Mouse (Mus musculus) neural tube, embryonic 11.5 days (tissue): ENCODE results near the gene Ldlrad3. TPM values are rescaled to one million over a fixed set of nuclear protein-coding genes. Genes with fewer than 3 reads are reported as not detected.

Experiments used
- ATAC-seq: fragments of 200-750 bp; cut with Nextera tagmentation; 2 replicates; pipeline ENCODE4 v1.8.0; 2017; ENCODE audit warnings: moderate number of reproducible peaks, mild to moderate bottlenecking, moderate TSS enrichment, moderate library complexity; ENCODE audit not compliant: insufficient read depth, low FRiP score, low TSS enrichment
- DNase-seq: peaks from one replicate; pipeline ENCODE4 v3.0.0-alpha.2; 2015; ENCODE audit warnings: low spot score
- H3K27ac ChIP-seq: fragments of 300-500 bp; sonication (generic); 2 replicates; pipeline ENCODE4 v1.5.1; 2014; ENCODE audit warnings: low read depth, mild to moderate bottlenecking, low read length
- H3K27me3 ChIP-seq: fragments of 300-500 bp; sonication (generic); 2 replicates; pipeline ENCODE4 v1.6.1; 2014; ENCODE audit warnings: mild to moderate bottlenecking, low read length, mixed read lengths; ENCODE audit not compliant: control insufficient read depth, insufficient read depth
- H3K36me3 ChIP-seq: fragments of 300-500 bp; sonication (generic); 2 replicates; pipeline ENCODE4 v1.6.1; 2014; ENCODE audit warnings: mild to moderate bottlenecking, low read length, moderate library complexity, mixed read lengths; ENCODE audit not compliant: control insufficient read depth, insufficient read depth
- H3K4me1 ChIP-seq: fragments of 300-500 bp; sonication (generic); 2 replicates; pipeline ENCODE4 v1.6.1; 2014; ENCODE audit warnings: low read length, mixed read lengths; ENCODE audit not compliant: control insufficient read depth, insufficient read depth
- H3K4me2 ChIP-seq: fragments of 300-500 bp; sonication (generic); 2 replicates; pipeline ENCODE4 v1.6.1; 2014; ENCODE audit warnings: low read depth, mild to moderate bottlenecking, moderate library complexity
- H3K4me3 ChIP-seq: fragments of 300-500 bp; sonication (generic); 2 replicates; pipeline ENCODE4 v1.5.1; 2014; ENCODE audit warnings: low read depth, low read length
- H3K9ac ChIP-seq: fragments of 300-500 bp; sonication (generic); 2 replicates; pipeline ENCODE4 v1.6.1; 2014; ENCODE audit warnings: mild to moderate bottlenecking, low read length
- H3K9me3 ChIP-seq: fragments of 300-500 bp; sonication (generic); 2 replicates; pipeline ENCODE4 v1.6.1; 2016; ENCODE audit warnings: low read length; ENCODE audit not compliant: control insufficient read depth
- WGBS: fragments of 180-500 bp; shearing (Covaris S2); extraction: QIAGEN DNeasy Blood & Tissue Kit; methylation state at CpG from one replicate; pipeline ENCODE4 v1.1.7; 2014; 5-methylcytosine and 5-hydroxymethylcytosine counted together
- polyA plus RNA-seq: library from polyadenylated mRNA; unstranded; fragments of >200 nt; fragmentation: Nextera tagmentation; extraction: Ambion mirVana; gene quantifications from 2 replicates; pipeline ENCODE4 v1.2.1, GENCODE M21; 2014

The Ldlrad3 gene
- polyA plus RNA-seq, 1 experiment from 2014 or later = 64.9 TPM

DNA sequence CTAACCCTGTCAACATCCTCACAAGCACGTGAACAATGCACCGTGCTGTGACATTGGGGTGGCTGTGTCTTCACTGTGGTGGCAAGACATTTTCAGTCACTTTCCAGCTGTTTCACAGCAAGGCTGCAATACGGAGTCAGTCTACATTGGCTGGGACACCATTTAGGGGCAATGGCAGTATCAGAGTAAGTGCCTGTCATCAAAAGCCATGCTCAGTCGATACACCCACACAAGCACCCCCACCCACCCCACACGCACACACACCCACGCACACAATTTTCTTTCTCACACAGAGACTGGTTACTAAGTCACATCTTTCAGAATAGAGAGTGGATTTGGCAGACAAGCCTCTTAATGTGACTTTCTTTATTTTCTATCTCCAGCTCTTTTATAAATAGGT is 156.0 kb downstream of the Ldlrad3 start:
- H3K4me1 ChIP-seq = no peaks in the 10 kb centered on the region
- no peaks in the 10 kb centered on the region for H3K36me3 ChIP-seq
- no peak overlapping the region for H3K4me3 ChIP-seq
- WGBS = 91% methylated on average over 6 of the region's 6 CpGs
- no peak overlapping the region for H3K9ac ChIP-seq
- no peaks in the 10 kb centered on the region for H3K27me3 ChIP-seq
- H3K27ac ChIP-seq = no peak overlapping the region
- no peaks in the 10 kb centered on the region for H3K9me3 ChIP-seq
- ATAC-seq (no peak), DNase-seq (no peak)
- H3K4me2 ChIP-seq = no peak overlapping the region

- Histone ChIP-seq H3K27me3 (no peaks in the 10 kb centered on the region), H3K4me1 (no peaks in the 10 kb centered on the region), H3K36me3 (no peaks in the 10 kb centered on the region), H3K9ac (no peak overlapping the region), H3K4me3 (no peak overlapping the region), H3K27ac (no peak overlapping the region), H3K4me2 (no peak overlapping the region), H3K9me3 (no peaks in the 10 kb centered on the region)
- DNase-seq (no peak), ATAC-seq (peak; percentile 17; the same call in 1 of the 2 replicates)
- 67% methylated on average over 5 of the region's 5 CpGs for WGBS
These were observed 156.5 kb downstream of the Ldlrad3 start for GRCm38 (mm10) chr2:102029682-102030081.

GRCm38 (mm10) chr2:102027265-102027664 is 158.9 kb downstream of the Ldlrad3 start:
- H3K4me1 ChIP-seq = no peaks in the 10 kb centered on the region
- WGBS = 86% methylated on average over 7 of the region's 7 CpGs
- no peak overlapping the region for H3K4me2 ChIP-seq
- no peak overlapping the region for H3K4me3 ChIP-seq
- H3K27ac ChIP-seq = no peak overlapping the region
- H3K27me3 ChIP-seq = no peaks in the 10 kb centered on the region
- H3K9me3 ChIP-seq = no peaks in the 10 kb centered on the region
- ATAC-seq (no peak), DNase-seq (no peak)
- no peaks in the 10 kb centered on the region for H3K36me3 ChIP-seq
- no peak overlapping the region for H3K9ac ChIP-seq

DNA sequence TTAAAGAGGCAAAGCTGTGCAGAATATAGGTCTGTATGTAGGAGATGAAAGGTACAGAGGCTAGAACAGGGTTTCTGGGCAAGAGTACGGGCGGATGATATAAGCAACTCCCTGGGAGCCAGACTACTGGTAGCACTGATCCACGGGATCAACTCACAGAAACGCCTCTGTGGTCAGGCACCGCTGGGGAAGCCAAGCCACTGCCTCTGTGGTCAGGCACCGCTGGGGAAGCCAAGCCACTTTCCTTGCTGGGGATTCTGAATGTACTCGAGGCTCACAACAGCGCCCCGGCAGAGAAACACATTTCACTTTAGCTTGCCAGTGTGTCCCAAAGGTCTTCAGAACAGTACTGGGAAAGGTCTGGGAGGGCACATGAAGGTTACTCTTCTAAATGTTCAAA is 160.0 kb downstream of the Ldlrad3 start:
- Histone ChIP-seq H3K4me3 (no peak overlapping the region), H3K36me3 (no peaks in the 10 kb centered on the region), H3K9ac (no peak overlapping the region), H3K27me3 (no peaks in the 10 kb centered on the region), H3K9me3 (no peaks in the 10 kb centered on the region), H3K4me1 (peaks cover 6% of the 10 kb centered on the region), H3K4me2 (no peak overlapping the region), H3K27ac (no peak overlapping the region)
- ATAC-seq (no peak), DNase-seq (no peak)
- 91% methylated on average over 9 of the region's 9 CpGs for WGBS

DNA sequence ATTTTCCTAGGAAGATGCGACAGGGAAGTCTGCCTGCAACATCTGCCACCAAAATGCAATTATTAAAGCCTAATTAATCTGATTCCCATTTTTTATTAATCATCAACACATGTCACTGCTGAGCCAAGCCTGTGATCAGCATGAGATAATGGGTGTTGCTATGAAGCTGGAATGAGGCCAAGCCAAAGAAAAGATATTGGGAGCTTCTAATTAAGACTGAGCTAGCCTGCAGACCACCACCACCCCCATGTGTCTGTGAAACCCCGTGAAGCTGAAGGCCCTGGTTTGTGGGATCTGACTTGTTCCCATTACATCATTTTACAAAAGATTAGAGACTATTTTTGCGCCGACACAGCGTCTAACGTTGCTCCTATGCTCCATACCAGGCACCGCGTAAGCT is 161.7 kb downstream of the Ldlrad3 start:
- H3K36me3 ChIP-seq = no peaks in the 10 kb centered on the region
- no peak overlapping the region for H3K27ac ChIP-seq
- no peak for ATAC-seq
- H3K27me3 ChIP-seq = no peaks in the 10 kb centered on the region
- H3K9me3 ChIP-seq = no peaks in the 10 kb centered on the region
- 93% methylated on average over 8 of the region's 8 CpGs for WGBS
- no peak overlapping the region for H3K4me3 ChIP-seq
- H3K9ac ChIP-seq = no peak overlapping the region
- H3K4me1 ChIP-seq = peaks cover 6% of the 10 kb centered on the region
- no peak for DNase-seq
- no peak overlapping the region for H3K4me2 ChIP-seq

- H3K27ac ChIP-seq = no peak overlapping the region
- no peak overlapping the region for H3K9ac ChIP-seq
- no peak for DNase-seq
- 0 out of 2 replicates have a peak, but pooled peaks have one; percentile 25 for ATAC-seq
- WGBS = 51% methylated on average over 11 of the region's 11 CpGs
- H3K9me3 ChIP-seq = no peaks in the 10 kb centered on the region
- H3K4me2 ChIP-seq = no peak overlapping the region
- H3K36me3 ChIP-seq = no peaks in the 10 kb centered on the region
- H3K4me1 ChIP-seq = peaks cover 6% of the 10 kb centered on the region
- H3K4me3 ChIP-seq = no peak overlapping the region
- no peaks in the 10 kb centered on the region for H3K27me3 ChIP-seq
These were observed 164.7 kb downstream of the Ldlrad3 start for GRCm38 (mm10) chr2:102021371-102022084.

GRCm38 (mm10) chr2:102020546-102020945 is 165.6 kb downstream of the Ldlrad3 start:
- Histone ChIP-seq H3K9me3 (no peaks in the 10 kb centered on the region), H3K27ac (no peak overlapping the region), H3K27me3 (no peaks in the 10 kb centered on the region), H3K4me2 (no peak overlapping the region), H3K9ac (no peak overlapping the region), H3K4me3 (no peak overlapping the region), H3K4me1 (peaks cover 6% of the 10 kb centered on the region), H3K36me3 (no peaks in the 10 kb centered on the region)
- 92% methylated on average over 3 of the region's 3 CpGs for WGBS
- DNase-seq = no peak
- no peak for ATAC-seq

GRCm38 (mm10) chr2:102014538-102015113 is 171.6 kb downstream of the Ldlrad3 start:
- Histone ChIP-seq H3K4me2 (no peak overlapping the region), H3K27me3 (no peaks in the 10 kb centered on the region), H3K36me3 (no peaks in the 10 kb centered on the region), H3K27ac (no peak overlapping the region), H3K9ac (no peak overlapping the region), H3K4me1 (no peaks in the 10 kb centered on the region), H3K9me3 (no peaks in the 10 kb centered on the region), H3K4me3 (no peak overlapping the region)
- WGBS = 85% methylated on average over 6 of the region's 6 CpGs
- no peak for DNase-seq
- ATAC-seq = no peak

- WGBS = 73% methylated on average over 6 of the region's 6 CpGs
- ATAC-seq = no peak
- no peaks in the 10 kb centered on the region for H3K36me3 ChIP-seq
- H3K27ac ChIP-seq = no peak overlapping the region
- H3K9ac ChIP-seq = no peak overlapping the region
- H3K4me1 ChIP-seq = peaks cover 10% of the 10 kb centered on the region
- no peaks in the 10 kb centered on the region for H3K9me3 ChIP-seq
- no peaks in the 10 kb centered on the region for H3K27me3 ChIP-seq
- no peak overlapping the region for H3K4me3 ChIP-seq
- DNase-seq = no peak
- no peak overlapping the region for H3K4me2 ChIP-seq
These were observed 174.7 kb downstream of the Ldlrad3 start for GRCm38 (mm10) chr2:102011311-102011975.
